Mouse (Mus musculus): ENCODE measurements around the gene AC140267.1. TPM values are rescaled to one million over a fixed set of nuclear protein-coding genes. Genes with fewer than 3 reads are reported as not detected.

The AC140267.1 gene
- total RNA-seq, 2 experiments from 2014 or later: 7.1 to 9.7 TPM

DNA sequence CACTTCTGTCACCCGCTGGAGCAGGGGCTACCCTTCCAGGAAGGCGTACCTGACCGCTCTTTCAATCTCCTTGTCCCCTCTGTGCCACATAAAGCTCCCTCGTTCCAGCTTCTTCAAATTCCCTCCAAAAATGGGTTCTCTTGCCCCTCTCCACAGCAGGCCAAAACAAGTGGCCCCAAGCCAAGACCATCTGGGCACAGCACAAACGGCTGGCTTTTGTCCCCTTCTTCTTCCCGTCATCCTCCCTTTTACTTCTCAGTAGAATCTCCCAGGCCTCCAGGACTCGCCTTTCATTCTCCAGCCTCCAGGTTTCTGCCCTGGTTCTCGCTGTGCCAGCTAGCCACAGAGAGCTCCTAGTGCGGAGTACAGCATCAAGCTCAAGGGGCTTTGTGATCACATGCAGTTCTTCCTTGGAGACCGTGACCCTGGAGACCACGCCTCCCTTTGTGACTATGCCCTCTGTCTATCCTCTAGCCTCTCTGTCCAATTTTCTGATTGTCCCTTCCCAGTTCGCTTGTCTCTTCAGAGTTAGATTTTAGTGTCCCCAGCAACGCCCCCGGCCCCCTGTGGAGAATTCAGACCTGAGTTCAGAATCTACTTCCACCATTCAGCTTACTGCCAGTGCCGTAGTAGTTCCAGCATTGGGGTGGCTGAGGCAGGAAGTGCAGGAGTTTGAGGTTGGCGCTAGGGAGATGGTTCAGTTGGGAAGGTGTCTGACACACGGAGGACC, 7.4 kb upstream of the AC140267.1 start:
- no peak for DNase-seq (ENCODE audit: low spot score)

- DNase-seq (ENCODE audit: low spot score): no peak
Measured at GRCm38 (mm10) chr15:80232331-80232730, 3.3 kb upstream of the AC140267.1 start.

- DNase-seq (ENCODE audit: low spot score): no peak
Measured at GRCm38 (mm10) chr15:80233053-80233452, 2.6 kb upstream of the AC140267.1 start.

DNA sequence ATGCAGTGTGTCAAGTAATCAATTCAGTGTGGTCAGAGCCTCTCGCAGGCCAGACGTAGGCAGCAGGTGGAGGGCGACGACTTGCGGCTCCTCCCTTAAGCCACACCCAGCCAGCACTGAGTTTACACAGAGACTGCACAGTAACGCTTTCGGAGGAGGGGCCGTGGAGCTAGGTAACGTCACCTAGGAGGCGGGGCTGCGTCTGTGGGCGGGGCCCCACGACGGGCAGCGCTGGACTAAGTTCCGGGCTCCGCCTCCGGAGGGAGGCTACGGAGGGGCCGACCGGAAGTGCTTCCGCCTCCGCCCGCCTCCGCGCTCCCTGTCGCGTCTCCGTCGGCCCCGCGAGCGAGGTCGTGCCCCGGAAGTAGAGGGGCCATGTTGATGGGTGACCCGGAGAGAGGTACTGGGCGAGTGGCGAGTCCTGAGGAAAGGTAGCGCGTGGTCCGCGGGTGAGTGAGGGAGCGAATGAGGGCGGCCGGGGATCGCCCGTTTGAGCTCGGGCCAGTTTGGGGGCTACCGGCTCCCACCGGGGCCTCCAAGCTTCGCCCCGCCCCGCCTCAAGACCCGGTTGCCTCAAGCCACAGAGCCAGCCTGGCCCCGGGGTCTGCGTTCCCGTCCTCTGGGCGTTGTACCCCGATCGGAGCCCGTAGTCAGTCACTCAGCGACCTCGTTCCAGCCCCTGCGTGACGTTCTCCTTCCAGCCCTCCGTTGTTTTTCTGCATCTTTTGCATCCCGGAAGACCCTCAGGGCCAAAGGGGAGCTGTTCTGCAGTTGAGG, 1.7 kb upstream of the AC140267.1 start, which contains the start of gene Mief1:
Mief1 (plus strand) TSS at position 286 of the 777 bp plus-strand sequence.
- DNase-seq (ENCODE audit: low spot score): peak; percentile 98

GRCm38 (mm10) chr15:80248135-80248534, 12.5 kb downstream of the AC140267.1 start:
- no peak for DNase-seq (ENCODE audit: low spot score)

- no peak for DNase-seq (ENCODE audit: low spot score)
Measured at GRCm38 (mm10) chr15:80248596-80248995, 13.0 kb downstream of the AC140267.1 start.

DNA sequence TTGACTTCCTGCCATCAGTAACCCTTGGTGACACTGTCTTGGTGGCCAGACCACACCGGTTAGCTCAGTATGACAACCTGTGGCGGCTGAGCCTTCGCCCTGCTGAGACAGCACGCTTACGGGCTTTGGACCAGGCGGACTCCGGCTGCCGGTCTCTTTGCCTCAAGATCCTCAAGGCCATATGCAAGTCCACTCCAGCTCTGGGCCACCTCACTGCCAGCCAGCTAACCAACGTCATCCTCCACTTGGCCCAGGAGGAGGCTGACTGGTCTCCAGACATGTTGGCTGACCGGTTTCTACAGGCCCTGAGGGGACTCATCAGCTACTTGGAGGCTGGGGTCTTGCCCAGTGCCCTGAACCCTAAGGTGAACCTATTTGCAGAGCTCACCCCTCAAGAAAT, 14.0 kb downstream of the AC140267.1 start:
- DNase-seq (ENCODE audit: low spot score): no peak

DNA sequence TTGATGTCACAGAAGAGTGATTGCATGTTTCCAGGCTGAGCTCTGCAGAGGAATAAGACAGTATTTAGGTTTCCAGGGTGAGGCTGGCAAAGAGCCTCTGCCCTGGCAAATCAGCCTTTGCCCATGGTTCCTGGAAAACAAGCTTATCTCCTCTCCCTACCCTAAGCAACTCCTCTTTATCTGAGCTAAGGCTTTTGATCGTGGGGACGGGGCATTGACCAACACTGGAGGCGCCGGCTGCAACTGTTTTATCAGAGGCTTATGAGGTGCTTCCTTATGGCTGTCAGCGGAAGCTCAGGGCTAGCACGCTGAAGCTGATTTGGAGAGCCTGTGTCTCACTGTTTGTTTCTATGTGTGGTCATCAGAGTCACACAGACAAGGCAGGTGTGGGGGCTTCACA, 15.0 kb downstream of the AC140267.1 start:
- no peak for DNase-seq (ENCODE audit: low spot score)

DNA sequence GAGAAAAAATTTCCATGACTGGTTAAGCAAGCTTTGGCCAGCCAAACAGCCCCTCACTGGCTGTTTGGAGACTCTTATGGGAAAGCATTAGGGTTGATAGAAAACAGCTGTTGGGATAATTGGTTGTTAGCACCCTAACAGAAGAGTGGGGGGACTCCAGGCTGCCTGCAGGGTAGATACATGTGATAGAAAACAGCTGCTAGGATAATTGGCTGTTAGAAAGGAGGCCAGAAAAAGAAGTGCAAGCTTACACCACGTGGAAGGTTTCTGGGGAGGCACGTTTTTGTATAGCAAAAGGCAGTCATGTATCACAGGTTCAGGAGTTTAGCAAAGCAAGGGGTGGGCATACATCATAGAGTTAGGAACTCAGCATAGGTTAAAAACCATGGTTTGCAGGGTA, 17.9 kb downstream of the AC140267.1 start:
- DNase-seq (ENCODE audit: low spot score): no peak

GRCm38 (mm10) chr15:80254207-80254606, 18.6 kb downstream of the AC140267.1 start:
- DNase-seq (ENCODE audit: low spot score): peak; percentile 32

- peak; percentile 99 for DNase-seq (ENCODE audit: low spot score)
Measured at GRCm38 (mm10) chr15:80254847-80255645, 19.4 kb downstream of the AC140267.1 start, which contains the start of gene Atf4. Gene Atf4 (plus strand): TSS chr15:80255184.

DNA sequence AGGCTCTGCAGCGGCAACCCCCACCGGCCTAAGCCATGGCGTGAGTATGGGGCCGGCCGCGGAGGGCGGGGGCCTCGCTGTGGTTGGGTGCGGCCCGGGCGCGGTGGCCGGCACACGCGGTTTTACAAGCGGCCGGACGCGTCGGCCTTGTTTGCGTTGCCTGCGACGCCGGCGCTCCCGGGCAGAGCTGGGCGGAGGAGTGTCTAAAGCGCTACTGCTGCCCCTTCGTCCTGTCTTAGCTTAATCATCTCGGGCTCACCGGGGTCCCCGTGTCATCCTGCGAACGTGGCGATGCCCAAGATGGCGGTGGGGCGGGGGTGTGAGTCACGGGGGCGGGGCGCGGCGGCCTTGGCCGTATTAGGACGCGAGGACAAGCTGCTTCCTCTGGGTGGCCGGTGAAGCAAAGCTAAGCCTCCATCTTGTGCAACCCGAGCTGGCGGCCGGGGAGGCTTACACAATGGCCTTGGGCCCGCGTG, 20.0 kb downstream of the AC140267.1 start:
- DNase-seq (ENCODE audit: low spot score): peak; percentile 77

GRCm38 (mm10) chr15:80256242-80256641, 20.6 kb downstream of the AC140267.1 start:
- peak; percentile 18 for DNase-seq (ENCODE audit: low spot score)

- peak; percentile 6 for DNase-seq (ENCODE audit: low spot score)
Measured at GRCm38 (mm10) chr15:80256656-80257601, 21.3 kb downstream of the AC140267.1 start.

DNA sequence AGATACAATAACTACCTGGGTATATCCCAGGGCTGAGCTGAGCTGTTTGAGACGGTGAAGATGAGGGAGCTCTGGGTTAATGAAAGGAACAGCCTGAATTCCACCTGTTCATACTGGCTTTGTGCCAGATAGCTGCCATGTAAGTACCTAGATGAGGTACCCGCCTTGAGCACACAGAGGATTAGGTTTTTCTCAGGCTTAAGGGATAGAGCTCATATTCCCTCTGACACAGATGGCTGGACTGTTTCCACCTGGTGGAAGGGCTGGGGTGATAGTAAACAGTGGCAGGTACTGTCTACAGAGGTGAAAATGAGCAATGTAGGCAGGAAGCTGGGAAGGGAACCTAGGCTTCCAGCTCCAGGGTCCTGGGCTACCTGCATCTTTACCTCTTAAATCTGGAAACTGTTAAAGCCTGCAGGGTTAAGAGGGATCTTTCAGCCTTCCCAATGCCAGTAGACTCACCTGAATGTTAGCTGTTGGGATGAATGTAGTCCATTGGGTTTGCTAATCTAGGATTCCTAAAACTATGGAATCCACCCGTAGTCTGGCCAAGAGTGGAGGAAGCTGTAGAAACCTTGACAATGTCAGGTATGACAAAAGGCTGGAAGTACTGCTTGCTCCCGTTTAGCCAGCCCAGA, 22.1 kb downstream of the AC140267.1 start:
- DNase-seq (ENCODE audit: low spot score): peak; percentile 56

DNA sequence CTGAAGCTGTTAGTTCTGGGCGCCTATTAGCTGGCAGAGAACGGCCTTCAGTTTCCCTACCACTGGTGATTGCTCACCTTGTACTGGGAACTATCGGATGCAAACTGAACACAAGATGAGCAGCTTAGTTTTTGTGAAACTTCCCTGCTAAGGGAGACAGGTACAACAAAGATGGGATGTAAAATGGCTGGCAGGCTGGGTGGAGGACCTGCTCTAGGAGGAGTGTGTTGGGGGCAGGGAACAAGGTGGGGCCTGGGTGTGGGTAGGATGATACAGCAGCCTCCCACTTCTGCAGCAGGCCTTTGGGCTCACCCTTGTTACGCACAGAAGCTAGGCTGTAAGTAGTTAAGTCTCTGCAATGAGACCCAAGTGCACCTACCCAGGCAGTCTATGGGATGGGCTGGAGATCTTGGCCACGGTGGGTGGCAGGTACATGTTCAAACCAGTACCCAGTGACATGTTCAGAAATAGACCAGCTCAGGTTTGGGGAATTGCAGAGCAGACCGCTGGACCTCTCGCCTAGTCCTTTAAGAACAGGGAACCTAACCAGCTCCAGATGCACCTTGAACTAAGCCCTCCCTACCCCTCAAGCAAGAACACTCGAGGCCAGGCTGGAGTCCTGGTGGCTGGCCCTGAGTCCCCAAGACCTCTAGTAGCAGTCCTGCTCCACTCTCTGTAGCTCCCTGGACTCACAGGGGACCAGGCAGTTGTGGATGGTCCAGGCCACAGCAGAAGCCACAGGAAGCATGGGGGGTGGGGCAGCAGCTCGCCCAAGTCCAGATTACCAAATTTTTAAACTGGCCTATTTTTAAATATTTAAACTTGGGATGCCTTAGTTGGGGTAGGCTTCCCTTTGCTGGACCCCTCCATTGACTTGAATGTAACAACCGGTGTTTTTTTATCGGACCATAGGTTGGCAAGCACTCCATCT, 22.9 kb downstream of the AC140267.1 start:
- DNase-seq (ENCODE audit: low spot score): peak; percentile 12

- peak; percentile 26 for DNase-seq (ENCODE audit: low spot score)
Measured at GRCm38 (mm10) chr15:80259406-80260045, 23.9 kb downstream of the AC140267.1 start.

GRCm38 (mm10) chr15:80260677-80261076, 25.0 kb downstream of the AC140267.1 start:
- DNase-seq (ENCODE audit: low spot score): peak; percentile 85
